Mouse (Mus musculus) lung, adult 10 weeks (tissue): ENCODE data around the gene Sgms2. TPM values are rescaled to one million over a fixed set of nuclear protein-coding genes. Genes with fewer than 3 reads are reported as not detected.

Source experiments
- polyA plus RNA-seq: library from polyadenylated mRNA; stranded (reverse); fragments of 350-450 nt; fragmentation: Illumina TruSeq; extraction: RNeasy Lipid Tissue Mini Kit (QIAGEN cat#74804); gene quantifications from one replicate; pipeline ENCODE4 v1.2.3, GENCODE M21; 2014; ENCODE audit warnings: low read depth, low replicate concordance; ENCODE audit not compliant: insufficient read depth

Gene Sgms2
- polyA plus RNA-seq, result 2.0 TPM

GRCm38 (mm10) chr3:131491361-131491925 is at the start of gene Sgms2:
Gene Sgms2, minus strand, starts transcription at chr3:131491411.

GRCm38 (mm10) chr3:131302452-131303319 is 188.5 kb downstream of the Sgms2 start, which contains the start of gene Cyp2u1:
Gene Cyp2u1, minus strand, starts transcription at chr3:131303227.

GRCm38 (mm10) chr3:131271559-131272373 is 219.4 kb downstream of the Sgms2 start, which contains the start of gene Hadh:
Gene Hadh, minus strand, starts transcription at chr3:131272101.

Other genes with a start within 250 kb of the Sgms2 start
- 94.4 TPM for gene Hadh, start 219.3 kb downstream of the Sgms2 start, polyA plus RNA-seq
- 0.69 TPM for gene Cyp2u1, start 188.2 kb downstream of the Sgms2 start, polyA plus RNA-seq
- 26.3 TPM for gene Papss1, start 73.4 kb upstream of the Sgms2 start, polyA plus RNA-seq